Mouse (Mus musculus) WW6 (cell line): ENCODE measurements around the gene Flvcr1.

ENCODE experiments used
- DNase-seq: peaks from one replicate; pipeline ENCODE4 v3.0.0-alpha.2; 2013; ENCODE audit warnings: low read depth, low spot score

Flvcr1 gene

DNA sequence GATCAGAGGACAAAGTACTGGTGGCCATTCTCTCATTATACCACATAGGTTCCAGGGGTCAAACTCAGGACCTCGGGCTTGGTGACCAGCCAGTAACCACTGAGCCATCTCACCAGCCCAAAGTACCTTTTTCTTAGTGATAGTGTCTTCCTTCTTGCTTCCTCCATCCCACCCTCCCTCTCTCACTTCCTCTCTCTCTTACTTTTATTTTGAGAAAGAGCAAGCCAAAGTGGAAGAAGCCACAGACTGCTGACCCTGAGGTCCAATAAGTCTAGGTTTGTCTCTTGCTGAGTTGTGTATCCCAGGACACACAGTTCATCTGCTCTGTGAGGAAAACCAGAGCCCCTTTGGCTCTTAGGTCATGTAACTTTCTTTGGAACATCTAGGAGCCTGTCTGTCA is 45.5 kb downstream of the Flvcr1 start:
- no peak for DNase-seq

GRCm38 (mm10) chr1:190979100-190979563 is 46.8 kb downstream of the Flvcr1 start, which contains the start of gene Vash2:
Vash2 (minus strand) TSS chr1:190979296.
- peak; percentile 63 for DNase-seq

DNA sequence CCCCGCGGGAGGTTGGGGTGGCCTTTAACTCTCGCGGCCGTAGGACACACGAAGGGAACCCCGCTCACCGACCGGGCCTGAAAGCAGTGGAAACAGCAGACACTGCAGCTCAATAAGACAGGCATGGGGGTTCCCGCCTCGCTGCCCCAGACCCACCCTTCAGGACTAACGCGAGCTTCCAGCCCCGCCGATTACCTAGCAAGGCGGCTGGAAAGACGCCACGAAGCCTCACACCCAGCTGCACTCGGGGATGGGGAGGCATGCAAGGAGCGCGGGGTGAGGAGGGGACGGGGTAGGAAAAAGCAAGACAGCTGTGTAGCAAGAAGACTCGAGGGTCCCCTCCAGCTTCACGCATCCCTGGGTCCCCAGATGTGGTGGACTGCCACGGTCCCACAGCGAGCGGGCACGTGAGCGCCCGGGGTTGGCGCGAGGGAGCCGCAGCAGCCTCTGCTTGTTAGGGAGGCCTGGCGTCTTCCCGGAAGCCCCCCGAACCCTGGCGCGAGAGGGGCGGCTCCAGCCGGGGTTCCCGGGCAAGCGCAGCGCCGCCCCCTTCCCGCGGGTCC is 47.4 kb downstream of the Flvcr1 start:
- DNase-seq, result peak; percentile 11

- DNase-seq, result no peak
Measured at GRCm38 (mm10) chr1:190978001-190978400, 48.0 kb downstream of the Flvcr1 start.

GRCm38 (mm10) chr1:190976887-190977573 is 48.9 kb downstream of the Flvcr1 start:
- no peak for DNase-seq

GRCm38 (mm10) chr1:190974833-190975232 is 51.1 kb downstream of the Flvcr1 start:
- DNase-seq, result no peak

DNA sequence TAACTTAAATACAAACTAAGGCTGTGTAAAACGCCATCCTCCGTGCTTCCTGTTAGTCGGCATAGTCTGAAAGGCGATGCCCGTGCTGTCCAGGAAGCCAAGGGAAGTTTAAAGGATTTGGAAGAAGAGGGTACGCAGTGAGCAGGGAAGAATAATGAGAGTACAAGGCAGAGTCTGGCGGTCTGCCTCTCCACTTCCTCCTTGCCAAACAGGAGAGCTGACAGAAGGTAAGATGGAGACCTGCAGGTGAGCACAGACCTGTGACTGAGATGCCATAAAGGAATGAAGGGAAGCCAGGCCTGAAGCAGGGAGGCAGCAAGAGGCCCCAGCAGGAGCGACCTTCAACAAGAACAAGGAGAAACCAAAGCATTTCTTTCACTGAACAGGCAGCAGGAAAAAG is 51.8 kb downstream of the Flvcr1 start:
- no peak for DNase-seq

- DNase-seq, result no peak
Measured at GRCm38 (mm10) chr1:190972612-190973192, 53.3 kb downstream of the Flvcr1 start.

GRCm38 (mm10) chr1:190971708-190972610 is 54.0 kb downstream of the Flvcr1 start:
- no peak for DNase-seq

- DNase-seq, result no peak
Measured at GRCm38 (mm10) chr1:190968010-190968409, 57.9 kb downstream of the Flvcr1 start.

DNA sequence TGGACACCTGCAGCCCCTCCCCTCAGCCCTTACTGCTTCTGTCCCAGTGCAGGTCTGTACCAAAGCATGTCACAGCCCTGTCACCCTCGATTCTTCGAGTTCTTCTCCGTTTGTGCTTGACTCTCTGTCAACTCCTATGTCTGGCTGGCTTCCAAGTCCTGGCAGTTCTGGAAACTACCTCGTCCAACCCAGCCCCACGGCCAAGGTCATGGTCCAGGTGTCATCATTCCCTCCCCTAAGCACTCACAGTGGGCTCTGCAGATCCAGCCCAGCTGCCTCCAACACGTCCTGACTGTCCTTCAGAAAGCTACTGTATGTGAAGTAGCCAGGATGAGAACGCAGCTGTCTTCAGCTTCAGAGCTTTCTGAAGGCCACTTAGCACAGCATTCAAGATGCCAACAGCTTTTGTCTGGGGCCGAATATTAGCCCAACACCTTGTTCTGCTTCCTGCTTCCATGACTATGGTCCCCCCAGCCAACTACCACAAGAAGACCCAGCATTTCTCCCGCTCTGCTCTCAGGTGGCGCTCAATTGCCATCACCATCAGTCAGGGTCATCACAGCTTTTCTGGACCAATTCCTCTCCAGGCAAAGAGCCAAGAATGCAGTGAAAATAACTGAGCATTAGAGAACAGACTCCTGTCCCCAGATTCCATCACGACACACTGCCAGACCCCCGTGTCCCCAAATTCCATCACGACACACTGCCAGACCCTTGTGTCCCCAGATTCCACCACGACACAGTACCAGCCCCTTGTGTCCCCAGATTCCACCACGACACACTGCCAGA is 60.8 kb downstream of the Flvcr1 start:
- DNase-seq, result no peak

DNA sequence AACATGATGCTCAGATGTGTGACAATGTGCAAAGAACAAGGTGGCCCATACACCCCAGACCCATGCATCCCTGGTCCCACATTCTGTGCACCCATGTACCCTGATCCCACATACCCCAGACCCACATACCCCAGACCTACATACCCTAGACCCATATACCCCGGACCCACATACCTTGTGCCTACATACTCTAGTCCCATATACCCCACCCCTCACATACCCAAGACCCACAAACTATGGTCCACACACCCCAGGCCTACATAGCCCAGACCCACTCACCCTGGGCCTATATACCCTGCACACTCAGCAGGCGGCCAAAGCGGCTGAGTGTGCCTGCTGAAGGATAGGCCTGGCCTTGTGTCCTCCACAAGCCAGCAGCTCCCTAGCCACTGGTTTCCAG is 63.2 kb downstream of the Flvcr1 start:
- no peak for DNase-seq

- DNase-seq, result no peak
Measured at GRCm38 (mm10) chr1:190958821-190959220, 67.1 kb downstream of the Flvcr1 start.
